Mouse (Mus musculus): ENCODE data around the gene Rere. TPM values are rescaled to one million over a fixed set of nuclear protein-coding genes. Genes with fewer than 3 reads are reported as not detected.
A peak's percentile ranks its signal among the peaks of the same experiment; 100 is the strongest.

The Rere gene
- polyA plus RNA-seq, 1 experiment from 2014 or later, result 19.9 TPM

DNA sequence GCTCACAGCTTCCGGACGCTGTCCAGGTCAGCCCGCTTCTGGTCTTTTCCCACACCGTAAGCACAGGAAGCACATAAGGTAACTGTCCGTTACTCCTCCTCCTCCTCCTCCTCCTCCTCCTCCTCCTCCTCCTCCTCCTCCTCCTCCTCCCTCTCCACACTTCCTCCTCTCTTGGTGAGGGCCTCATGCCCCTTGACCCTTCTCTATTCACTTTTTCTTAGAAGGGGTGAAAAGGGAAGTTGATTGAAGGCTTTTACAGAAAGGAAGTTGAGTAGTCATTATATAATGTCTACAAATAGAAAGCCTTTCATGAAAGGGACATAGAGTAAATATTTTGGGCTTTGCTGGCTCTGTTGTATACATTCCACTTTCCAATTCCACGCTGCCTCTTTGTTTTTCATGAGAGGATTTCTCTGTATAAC lies 68.2 kb downstream of the Rere start:
- Histone ChIP-seq H3K27me3 (replicated peaks) (no peaks in the 10 kb centered on the region), H3K4me2 (no peak overlapping the region), H3K4me3 (no peak overlapping the region), H3K27ac (replicated peaks) (0 out of 2 replicates have a peak overlapping the region, but pooled peaks have one; percentile 8), H3K9me3 (no peaks in the 10 kb centered on the region), H3K4me1 (peaks cover 41% of the 10 kb centered on the region), H3K9ac (no peak overlapping the region), H3K36me3 (no peaks in the 10 kb centered on the region)
- no peak for ATAC-seq (ENCODE audit: extremely low read depth, insufficient number of reproducible peaks, low FRiP score, low TSS enrichment)
- WGBS, result 67% methylated on average over 6 of the region's 6 CpGs

GRCm38 (mm10) chr4:150351419-150352075 lies 70.1 kb downstream of the Rere start:
- no peak overlapping the region for H3K9ac ChIP-seq
- WGBS, result 64% methylated on average over 7 of the region's 7 CpGs
- no peak overlapping the region for H3K4me3 ChIP-seq
- no peak overlapping the region for H3K4me2 ChIP-seq
- peaks cover 47% of the 10 kb centered on the region for H3K4me1 ChIP-seq
- H3K27ac ChIP-seq (replicated peaks), result no peak overlapping the region
- no peaks in the 10 kb centered on the region for H3K9me3 ChIP-seq
- no peak for ATAC-seq (ENCODE audit: extremely low read depth, insufficient number of reproducible peaks, low FRiP score, low TSS enrichment)
- H3K27me3 ChIP-seq (replicated peaks), result no peaks in the 10 kb centered on the region
- H3K36me3 ChIP-seq, result no peaks in the 10 kb centered on the region

GRCm38 (mm10) chr4:150352736-150353135 lies 71.3 kb downstream of the Rere start:
- WGBS, result 78% methylated on average over 2 of the region's 2 CpGs
- no peaks in the 10 kb centered on the region for H3K9me3 ChIP-seq

GRCm38 (mm10) chr4:150353376-150353900 lies 72.0 kb downstream of the Rere start:
- no peak overlapping the region for H3K9ac ChIP-seq
- no peaks in the 10 kb centered on the region for H3K9me3 ChIP-seq
- H3K4me1 ChIP-seq, result peaks cover 36% of the 10 kb centered on the region
- no peak overlapping the region for H3K4me3 ChIP-seq
- H3K36me3 ChIP-seq, result no peaks in the 10 kb centered on the region; the same call in 1 of the 2 replicates
- H3K27ac ChIP-seq (replicated peaks), result no peak overlapping the region
- H3K4me2 ChIP-seq, result no peak overlapping the region
- no peak for ATAC-seq (ENCODE audit: extremely low read depth, insufficient number of reproducible peaks, low FRiP score, low TSS enrichment)
- no peaks in the 10 kb centered on the region for H3K27me3 ChIP-seq (replicated peaks)
- 89% methylated on average over 7 of the region's 7 CpGs for WGBS

More at GRCm38 (mm10) chr4:150352736-150353135, 71.3 kb downstream of the Rere start:
- Histone ChIP-seq H3K36me3 (no peaks in the 10 kb centered on the region; the same call in 1 of the 2 replicates), H3K4me3 (no peak overlapping the region), H3K4me2 (no peak overlapping the region), H3K27me3 (replicated peaks) (no peaks in the 10 kb centered on the region), H3K4me1 (peaks cover 38% of the 10 kb centered on the region), H3K9ac (no peak overlapping the region), H3K27ac (replicated peaks) (no peak overlapping the region)
- ATAC-seq (ENCODE audit: extremely low read depth, insufficient number of reproducible peaks, low FRiP score, low TSS enrichment), result no peak

DNA sequence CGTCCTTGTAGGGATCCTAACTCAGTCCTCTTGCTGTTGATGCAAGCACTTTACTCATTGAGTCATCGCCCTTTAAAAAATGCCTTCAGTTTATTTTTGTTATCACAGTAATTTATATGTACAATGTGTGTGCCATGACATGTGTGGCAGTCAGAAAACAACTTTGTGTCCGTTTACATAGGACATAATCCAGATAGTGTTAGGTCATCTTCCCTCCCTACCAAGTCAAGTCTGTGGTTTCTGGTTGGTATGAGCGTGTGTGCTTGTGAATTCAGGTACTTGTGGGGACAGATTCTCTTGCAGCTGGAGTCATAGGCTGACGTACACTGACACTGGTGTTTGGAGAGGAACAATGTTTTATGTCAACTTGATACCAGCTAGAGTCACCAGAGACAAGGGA lies 74.4 kb downstream of the Rere start:
- Histone ChIP-seq H3K4me3 (no peak overlapping the region), H3K9ac (no peak overlapping the region), H3K9me3 (no peaks in the 10 kb centered on the region), H3K4me1 (peaks cover 23% of the 10 kb centered on the region), H3K27ac (replicated peaks) (no peak overlapping the region), H3K27me3 (replicated peaks) (no peaks in the 10 kb centered on the region), H3K36me3 (peaks cover 2% of the 10 kb centered on the region; the same call in 1 of the 2 replicates), H3K4me2 (no peak overlapping the region)
- WGBS, result 78% methylated on average over 5 of the region's 5 CpGs
- no peak for ATAC-seq (ENCODE audit: extremely low read depth, insufficient number of reproducible peaks, low FRiP score, low TSS enrichment)

- Histone ChIP-seq H3K9me3 (no peaks in the 10 kb centered on the region), H3K36me3 (peaks cover 2% of the 10 kb centered on the region; the same call in 1 of the 2 replicates), H3K4me1 (peaks cover 55% of the 10 kb centered on the region), H3K27ac (replicated peaks) (peak overlapping the region; percentile 73), H3K27me3 (replicated peaks) (no peaks in the 10 kb centered on the region), H3K4me3 (no peak overlapping the region), H3K4me2 (peak overlapping the region; percentile 18), H3K9ac (peak overlapping the region; percentile 33; the same call in 1 of the 2 replicates)
- 16% methylated on average over 8 of the region's 8 CpGs for WGBS
- no peak for ATAC-seq (ENCODE audit: extremely low read depth, insufficient number of reproducible peaks, low FRiP score, low TSS enrichment)
Observed at GRCm38 (mm10) chr4:150361986-150362691, 80.7 kb downstream of the Rere start.

DNA sequence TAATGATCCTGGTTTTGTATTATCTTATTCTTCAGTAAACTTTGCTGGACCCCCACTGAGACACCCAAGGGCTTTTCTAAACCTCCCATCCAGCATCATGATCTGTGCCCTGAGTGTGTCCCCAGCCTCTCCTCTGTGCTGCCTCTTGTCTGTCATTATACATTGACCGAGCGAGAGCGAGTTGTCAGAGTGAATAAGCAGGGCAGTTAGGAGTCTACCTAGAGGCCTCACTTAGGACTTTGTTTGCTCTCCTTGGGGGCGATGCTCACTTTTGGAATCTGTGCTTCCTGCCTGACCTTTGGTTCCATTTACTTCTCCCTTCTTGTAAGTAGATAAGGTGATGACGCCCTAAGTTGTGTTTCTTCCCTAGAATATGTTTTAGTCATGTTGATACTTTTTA lies 81.4 kb downstream of the Rere start:
- Histone ChIP-seq H3K9ac (no peak overlapping the region), H3K27ac (replicated peaks) (peak overlapping the region; percentile 72)
- WGBS, result 22% methylated on average over 5 of the region's 5 CpGs

DNA sequence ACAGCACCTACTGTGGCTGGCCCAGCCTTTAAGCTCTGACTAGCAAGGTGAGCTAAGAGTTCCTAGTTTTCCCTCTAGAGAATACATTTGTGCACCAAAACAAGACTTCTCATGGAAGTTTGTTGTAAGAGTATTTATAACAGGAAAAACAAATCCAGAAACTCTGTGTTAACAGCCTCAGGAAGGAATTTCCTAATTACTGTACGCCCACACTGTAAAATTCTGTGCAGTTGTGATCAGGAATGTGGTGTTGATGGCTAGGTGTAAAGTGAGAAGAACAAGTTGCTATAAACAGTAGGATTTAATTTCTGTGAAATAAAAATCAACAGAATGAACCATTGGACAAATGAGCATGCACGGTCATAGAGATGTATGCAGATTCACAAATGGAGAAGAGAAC lies 83.3 kb downstream of the Rere start:
- 0 out of 2 replicates have a peak overlapping the region, but pooled peaks have one; percentile 36 for H3K27ac ChIP-seq (replicated peaks)
- H3K9me3 ChIP-seq, result no peaks in the 10 kb centered on the region
- H3K4me1 ChIP-seq, result peaks cover 74% of the 10 kb centered on the region
- 79% methylated on average over 2 of the region's 2 CpGs for WGBS
- no peaks in the 10 kb centered on the region for H3K27me3 ChIP-seq (replicated peaks)
- no peak for ATAC-seq (ENCODE audit: extremely low read depth, insufficient number of reproducible peaks, low FRiP score, low TSS enrichment)
- H3K36me3 ChIP-seq, result 0 out of 2 replicates have a peak, but pooled peaks cover 2% of the 10 kb centered on the region
- H3K9ac ChIP-seq, result no peak overlapping the region
- no peak overlapping the region for H3K4me3 ChIP-seq
- H3K4me2 ChIP-seq, result no peak overlapping the region

More for the DNA sequence above, 81.4 kb downstream of the Rere start:
- H3K4me3 ChIP-seq, result no peak overlapping the region
- no peaks in the 10 kb centered on the region for H3K27me3 ChIP-seq (replicated peaks)
- no peak for ATAC-seq (ENCODE audit: extremely low read depth, insufficient number of reproducible peaks, low FRiP score, low TSS enrichment)
- H3K36me3 ChIP-seq, result peaks cover 2% of the 10 kb centered on the region; the same call in 1 of the 2 replicates
- peaks cover 60% of the 10 kb centered on the region for H3K4me1 ChIP-seq
- no peaks in the 10 kb centered on the region for H3K9me3 ChIP-seq
- H3K4me2 ChIP-seq, result no peak overlapping the region

DNA sequence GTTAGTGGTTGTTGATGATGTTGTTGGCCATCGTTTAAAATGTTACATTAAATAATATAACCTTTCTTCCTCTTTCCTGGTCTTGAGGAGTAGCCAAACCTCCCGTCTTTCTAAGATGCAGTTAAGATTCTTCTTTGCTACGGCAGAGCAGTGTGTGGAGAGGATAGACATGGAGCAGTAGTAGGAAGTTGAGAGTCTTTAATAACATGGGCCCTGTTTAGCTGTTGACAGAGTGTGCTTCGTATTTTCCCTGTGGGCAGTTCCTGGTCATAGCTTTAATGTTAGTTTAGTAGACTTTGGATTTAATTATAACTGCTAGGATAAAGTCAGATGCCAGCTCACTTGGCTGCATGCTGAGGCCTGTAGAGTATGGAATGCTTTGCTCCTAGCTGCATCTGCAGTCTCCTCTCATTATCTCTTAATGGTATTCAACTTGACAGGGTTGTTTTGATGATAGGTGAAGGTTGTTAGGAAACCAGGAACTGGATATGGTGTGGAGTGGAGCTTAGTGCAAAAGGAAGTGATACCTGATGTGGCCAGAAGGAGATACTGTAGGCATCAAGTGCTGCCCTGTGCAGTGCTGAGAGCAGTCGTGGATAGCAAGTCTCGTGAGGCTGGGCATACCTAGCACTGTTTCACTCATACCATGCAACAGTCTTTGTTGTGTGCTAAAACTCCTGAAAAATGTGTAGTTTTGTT lies 85.2 kb downstream of the Rere start:
- peak overlapping the region; percentile 88 for H3K27ac ChIP-seq (replicated peaks)
- H3K9ac ChIP-seq, result no peak overlapping the region
- H3K36me3 ChIP-seq, result no peaks in the 10 kb centered on the region
- no peaks in the 10 kb centered on the region for H3K27me3 ChIP-seq (replicated peaks)
- peaks cover 80% of the 10 kb centered on the region for H3K4me1 ChIP-seq
- no peak overlapping the region for H3K4me3 ChIP-seq
- no peaks in the 10 kb centered on the region for H3K9me3 ChIP-seq
- H3K4me2 ChIP-seq, result peak overlapping the region; percentile 54
- ATAC-seq (ENCODE audit: extremely low read depth, insufficient number of reproducible peaks, low FRiP score, low TSS enrichment), result no peak
- WGBS, result 24% methylated on average over 6 of the region's 6 CpGs

DNA sequence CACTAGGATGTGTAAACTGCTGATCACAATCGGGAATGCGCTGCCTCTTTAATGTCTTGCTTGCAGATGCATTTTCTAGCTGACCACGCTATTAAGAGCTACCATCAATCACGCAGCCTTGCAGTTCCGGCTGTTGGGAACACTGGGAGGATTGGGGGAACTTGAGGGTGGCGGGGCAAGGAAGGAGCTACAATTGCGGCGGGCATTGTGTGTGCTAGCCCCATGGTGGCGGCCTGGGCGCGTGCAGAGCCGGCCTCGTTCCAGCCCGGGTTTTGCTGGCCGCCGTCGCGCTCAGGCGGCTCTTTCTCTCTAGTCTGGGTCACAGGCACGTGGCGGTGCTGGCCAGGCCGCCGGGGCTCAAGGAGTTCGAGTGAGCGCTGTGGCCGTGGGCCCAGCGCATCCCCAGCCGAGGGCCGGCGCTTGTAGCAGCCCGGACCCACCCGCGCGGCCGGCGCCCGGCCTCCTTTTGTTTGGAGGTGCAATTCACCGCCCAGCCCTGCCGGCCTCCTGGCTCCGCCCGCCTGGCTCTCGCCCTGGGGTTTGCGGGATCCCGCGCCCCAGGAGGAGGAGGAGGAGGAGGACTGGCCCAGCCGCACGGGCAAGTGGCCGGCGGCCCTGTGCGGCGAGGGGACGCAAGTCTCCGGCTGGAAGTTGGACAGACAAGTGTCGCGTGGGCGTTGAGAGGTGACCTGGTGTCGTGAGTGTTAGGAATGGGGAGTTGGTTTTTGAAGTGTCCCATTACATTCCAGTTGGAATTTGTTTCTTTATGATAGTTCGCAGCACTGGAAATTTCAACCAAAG lies 90.3 kb downstream of the Rere start:
- WGBS, result 1% methylated on average over 58 of the region's 58 CpGs
- peak overlapping the region; percentile 92 for H3K27ac ChIP-seq (replicated peaks)
- peak overlapping the region; percentile 76 for H3K4me3 ChIP-seq
- no peaks in the 10 kb centered on the region for H3K27me3 ChIP-seq (replicated peaks)
- H3K9ac ChIP-seq, result peak overlapping the region; percentile 89
- H3K4me1 ChIP-seq, result peaks cover 85% of the 10 kb centered on the region
- no peaks in the 10 kb centered on the region for H3K36me3 ChIP-seq
- peak overlapping the region; percentile 89 for H3K4me2 ChIP-seq
- ATAC-seq (ENCODE audit: extremely low read depth, insufficient number of reproducible peaks, low FRiP score, low TSS enrichment), result peak; percentile 71; the same call in 1 of the 2 replicates
- no peaks in the 10 kb centered on the region for H3K9me3 ChIP-seq

Data from heart, embryonic 13.5 days (tissue).